In the genomic region with DNA sequence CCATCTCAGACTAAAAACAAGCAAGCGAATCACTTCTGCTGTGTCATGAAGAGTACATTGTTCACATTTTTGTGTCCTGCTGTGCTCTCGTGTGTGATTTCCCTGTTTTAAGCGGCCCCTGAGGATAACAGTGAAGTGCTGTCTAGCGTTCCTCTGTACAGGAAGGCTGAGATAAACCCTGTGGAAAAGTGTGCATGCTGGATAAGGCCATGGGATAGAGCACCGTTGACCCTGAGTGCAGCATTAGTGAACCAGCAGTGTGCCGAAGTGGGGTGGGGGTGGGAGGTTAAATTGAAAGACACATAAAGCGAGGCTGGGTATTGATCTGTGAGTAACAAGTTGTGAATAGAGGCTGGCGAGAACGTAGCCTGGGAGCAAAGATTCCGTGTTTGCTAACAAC, we compare ENCODE assay signal across 11 mouse cellular contexts.
DNase-seq lines count a peak whose midpoint lies in the region; ATAC-seq and TF ChIP-seq lines count a peak whose summit lies in the region.
"Had no signal": no experiment of that assay in that cellular context is flagged by ENCODE, and none has a peak within 500 bp of the region (broad histone marks: within the 10 kb centered on the region; RNA-seq: fewer than 3 reads in every experiment).

No protein-coding gene starts in this region.

- DNase-seq in heart, postnatal 4 days, result no peak
- peak; percentile 33 for DNase-seq in neural tube, embryonic 11.5 days (ENCODE audit: low spot score)
- no peak for DNase-seq in neural tube, embryonic 10.5 days (ENCODE audit: extremely low spot score, low spot score)
- no peak for DNase-seq in hindbrain, embryonic 14.5 days (ENCODE audit: low spot score)
- no peak for DNase-seq in layer of hippocampus, adult 2 months (ENCODE audit: low spot score in 2 of 2)
- no peak for DNase-seq in cerebellum, adult 8-10 months
- no peak for DNase-seq in kidney, adult 8-10 months
- DNase-seq: cerebellum, postnatal 14 days; right cerebral cortex, postnatal 4 days had no signal

- no peak overlapping the region for H3K4me3 ChIP-seq in heart, embryonic 15.5 days
- no peak overlapping the region for H3K4me3 ChIP-seq in neural tube, embryonic 11.5 days (ENCODE audit: low read depth, low read length)
- no peak overlapping the region for H3K4me3 ChIP-seq in hindbrain, embryonic 14.5 days (replicated peaks; ENCODE audit: low read length)
- H3K4me3 ChIP-seq in layer of hippocampus, adult 2 months, result no peak overlapping the region

- H3K9me3 ChIP-seq in heart, embryonic 15.5 days (replicated peaks), result no peaks in the 10 kb centered on the region
- H3K9me3 ChIP-seq in neural tube, embryonic 11.5 days (ENCODE audit: control insufficient read depth, low read length), result no peaks in the 10 kb centered on the region
- no peaks in the 10 kb centered on the region for H3K9me3 ChIP-seq in hindbrain, embryonic 14.5 days (ENCODE audit: control insufficient read depth, low read length)

- ATAC-seq in heart, embryonic 15.5 days (replicated peaks; ENCODE audit: insufficient number of reproducible peaks, insufficient read depth, low FRiP score, low read depth), result 0 out of 2 replicates have a peak, but pooled peaks have one; percentile 54
- peak; percentile 71 for ATAC-seq in neural tube, embryonic 11.5 days (ENCODE audit: insufficient read depth, low FRiP score, low TSS enrichment)
- ATAC-seq in hindbrain, embryonic 14.5 days (ENCODE audit: low FRiP score), result no peak
- ATAC-seq: CD4-positive, CD25-positive, alpha-beta regulatory T cell, adult 4 months had no signal

- 26% methylated on average over 10 of the region's 10 CpGs for WGBS in heart, embryonic 15.5 days
- WGBS in neural tube, embryonic 11.5 days, result 19% methylated on average over 10 of the region's 10 CpGs
- WGBS in hindbrain, embryonic 14.5 days, result 12% methylated on average over 10 of the region's 10 CpGs

- no peaks in the 10 kb centered on the region for H3K27me3 ChIP-seq in heart, embryonic 15.5 days
- no peaks in the 10 kb centered on the region for H3K27me3 ChIP-seq in neural tube, embryonic 11.5 days (ENCODE audit: control insufficient read depth, insufficient read depth, low read length)
- H3K27me3 ChIP-seq in hindbrain, embryonic 14.5 days (ENCODE audit: control insufficient read depth, insufficient read depth, low read length), result no peaks in the 10 kb centered on the region

- H3K9ac ChIP-seq in heart, embryonic 15.5 days, result no peak overlapping the region
- H3K9ac ChIP-seq in neural tube, embryonic 11.5 days (ENCODE audit: low read length), result no peak overlapping the region
- H3K9ac ChIP-seq in hindbrain, embryonic 14.5 days, result no peak overlapping the region

- H3K4me2 ChIP-seq in heart, embryonic 15.5 days, result 0 out of 2 replicates have a peak overlapping the region, but pooled peaks have one; percentile 6
- 0 out of 2 replicates have a peak overlapping the region, but pooled peaks have one; percentile 7 for H3K4me2 ChIP-seq in neural tube, embryonic 11.5 days (ENCODE audit: low read depth)
- peak overlapping the region; percentile 19 for H3K4me2 ChIP-seq in hindbrain, embryonic 14.5 days (replicated peaks)

- TF ChIP-seq CTCF in layer of hippocampus, adult 2 months (conservative IDR thresholded peaks at IDR 0.05), result no peak

- peak overlapping the region; percentile 60 for H3K27ac ChIP-seq in heart, embryonic 15.5 days
- H3K27ac ChIP-seq in neural tube, embryonic 11.5 days (ENCODE audit: low read depth, low read length), result no peak overlapping the region
- no peak overlapping the region for H3K27ac ChIP-seq in hindbrain, embryonic 14.5 days
- no peak overlapping the region for H3K27ac ChIP-seq in layer of hippocampus, adult 2 months

- H3K4me1 ChIP-seq in heart, embryonic 15.5 days (replicated peaks), result peaks cover 25% of the 10 kb centered on the region
- H3K4me1 ChIP-seq in neural tube, embryonic 11.5 days (ENCODE audit: control insufficient read depth, insufficient read depth, low read length), result no peaks in the 10 kb centered on the region; the same call in 1 of the 2 replicates
- peaks cover 12% of the 10 kb centered on the region; the same call in 1 of the 2 replicates for H3K4me1 ChIP-seq in hindbrain, embryonic 14.5 days (replicated peaks; ENCODE audit: control insufficient read depth, insufficient read depth, low read length)

- no peaks in the 10 kb centered on the region for H3K36me3 ChIP-seq in heart, embryonic 15.5 days
- H3K36me3 ChIP-seq in neural tube, embryonic 11.5 days (ENCODE audit: control insufficient read depth, insufficient read depth, low read length), result no peaks in the 10 kb centered on the region
- no peaks in the 10 kb centered on the region for H3K36me3 ChIP-seq in hindbrain, embryonic 14.5 days (replicated peaks; ENCODE audit: control insufficient read depth, insufficient read depth)
